Mouse (Mus musculus): Measurements from ENCODE around the gene BC005537. TPM values are rescaled to one million over a fixed set of nuclear protein-coding genes. Genes with fewer than 3 reads are reported as not detected.
"Not testable (repeated sequence)": the region's sequence is repeated elsewhere in the genome, so short reads cannot be mapped to it uniquely, and the experiment has no call there.

Gene BC005537
- 10 to 100 TPM; 44.6 to 46.4 TPM for total RNA-seq (2021)
- long read RNA-seq, experiment 1, full-length matches to known transcripts: 4 of 9 reads
- long read RNA-seq, experiment 1, partial matches to known transcripts: 1 of 9 reads
- long read RNA-seq, experiment 1, other reads (novel, unspliced or antisense): 4 of 9 reads
- long read RNA-seq, experiment 2, full-length matches to known transcripts: 8 of 17 reads
- long read RNA-seq, experiment 2, partial matches to known transcripts: 2 of 17 reads
- long read RNA-seq, experiment 2, other reads (novel, unspliced or antisense): 7 of 17 reads

GRCm38 (mm10) chr13:24801308-24801921 lies at the start of gene BC005537:
TSS of gene BC005537 (plus strand) at chr13:24801657.
- DNase-seq: peak in 1 of 2 experiments; percentile 23
- intact Hi-C loops (cut with DNase I): loop anchor here (5.0 kb wide), 1 partner anchor 39 kb away; the partner anchor contains the start of gene Gmnn

GRCm38 (mm10) chr13:24756756-24757155 lies 44.7 kb upstream of the BC005537 start:
- no peak for DNase-seq
- intact Hi-C loops (cut with DNase I): no loop called here

- intact Hi-C loops (cut with DNase I): no loop called here
- no peak for DNase-seq
These were observed 43.5 kb upstream of the BC005537 start for GRCm38 (mm10) chr13:24757820-24758564.

- no peak for DNase-seq
- intact Hi-C loops (cut with DNase I): no loop called here
These were observed 42.0 kb upstream of the BC005537 start for GRCm38 (mm10) chr13:24759451-24759850.

- intact Hi-C loops (cut with DNase I): loop anchor here (5.0 kb wide), 1 partner anchor 42 kb away; the partner anchor contains the start of gene BC005537
- DNase-seq: no peak
These were observed 41.0 kb upstream of the BC005537 start for GRCm38 (mm10) chr13:24760351-24760870.

GRCm38 (mm10) chr13:24761083-24761402 lies 40.4 kb upstream of the BC005537 start:
- intact Hi-C loops (cut with DNase I): loop anchor here (5.0 kb wide), 1 partner anchor 41 kb away; the partner anchor contains the start of gene BC005537
- no peak for DNase-seq

GRCm38 (mm10) chr13:24761403-24762227 lies 39.8 kb upstream of the BC005537 start, which contains the start of gene Gmnn:
TSS of gene Gmnn (minus strand) at chr13:24761923.
- DNase-seq: peak; percentile 76 to 86
- intact Hi-C loops (cut with DNase I): loop anchor here (5.0 kb wide), 1 partner anchor 41 kb away; the partner anchor contains the start of gene BC005537

GRCm38 (mm10) chr13:24762254-24762653 lies 39.2 kb upstream of the BC005537 start:
- intact Hi-C loops (cut with DNase I): loop anchor here (5.0 kb wide), 1 partner anchor 40 kb away; the partner anchor contains the start of gene BC005537
- DNase-seq: no peak

GRCm38 (mm10) chr13:24767809-24768208 lies 33.6 kb upstream of the BC005537 start:
- intact Hi-C loops (cut with DNase I): not testable (repeated sequence)

GRCm38 (mm10) chr13:24771482-24771881 lies 30.0 kb upstream of the BC005537 start:
- intact Hi-C loops (cut with DNase I); DNase-seq: not testable (repeated sequence)

More at GRCm38 (mm10) chr13:24767809-24768208, 33.6 kb upstream of the BC005537 start:
- not testable (repeated sequence) for DNase-seq

GRCm38 (mm10) chr13:24776146-24776844 lies 25.2 kb upstream of the BC005537 start:
- intact Hi-C loops (cut with DNase I): no loop called here
- DNase-seq: peak in 1 of 2 experiments; percentile 6

GRCm38 (mm10) chr13:24778026-24778425 lies 23.4 kb upstream of the BC005537 start:
- intact Hi-C loops (cut with DNase I): no loop called here
- no peak for DNase-seq

GRCm38 (mm10) chr13:24778706-24779380 lies 22.6 kb upstream of the BC005537 start:
- no peak for DNase-seq
- intact Hi-C loops (cut with DNase I): no loop called here

- DNase-seq: no peak
- intact Hi-C loops (cut with DNase I): no loop called here
These were observed 19.5 kb upstream of the BC005537 start for GRCm38 (mm10) chr13:24781916-24782315.

- intact Hi-C loops (cut with DNase I): no loop called here
- no peak for DNase-seq
These were observed 15.4 kb upstream of the BC005537 start for GRCm38 (mm10) chr13:24786014-24786490.

- no peak for DNase-seq
- intact Hi-C loops (cut with DNase I): no loop called here
These were observed 14.0 kb upstream of the BC005537 start for GRCm38 (mm10) chr13:24787477-24787876.

- intact Hi-C loops (cut with DNase I): no loop called here
- DNase-seq: peak in 1 of 2 experiments; percentile 15
These were observed 10.1 kb upstream of the BC005537 start for GRCm38 (mm10) chr13:24791349-24791748.

- intact Hi-C loops (cut with DNase I): no loop called here
- DNase-seq: no peak
These were observed 8.9 kb upstream of the BC005537 start for GRCm38 (mm10) chr13:24792411-24793045.
